Mouse (Mus musculus): ENCODE measurements around the gene Gm13871. TPM values are rescaled to one million over a fixed set of nuclear protein-coding genes. Genes with fewer than 3 reads are reported as not detected.
"Not testable (repeated sequence)": the region's sequence is repeated elsewhere in the genome, so short reads cannot be mapped to it uniquely, and the experiment has no call there.

Gm13871 gene
- polyA plus RNA-seq (2011; ENCODE audit: insufficient read length, low read depth, missing spikeins), result not detected in 2 replicates

DNA sequence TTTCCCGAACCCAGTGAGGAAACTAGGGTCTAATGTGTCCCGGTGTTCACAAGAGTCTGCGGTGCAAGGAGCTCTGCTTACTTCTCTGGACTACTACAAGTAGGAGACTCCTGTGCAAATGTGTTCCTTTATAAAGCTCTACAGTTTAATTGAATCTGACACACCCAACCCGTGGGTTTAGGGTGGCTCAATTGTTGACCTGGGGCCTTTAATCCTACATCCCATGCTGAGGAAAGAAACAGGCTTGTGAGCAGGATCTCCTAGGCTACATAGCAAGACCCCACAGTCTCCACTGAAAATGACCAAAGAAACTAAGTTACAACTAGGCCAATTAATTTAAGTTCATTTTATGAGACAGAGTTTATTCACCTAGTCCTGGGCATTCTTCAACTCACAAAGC, at the start of gene Gm13871:
Gene Gm13871, minus strand, starts transcription at position 101 of the 400 bp plus-strand sequence.
- H3K4me3 ChIP-seq (ENCODE audit: insufficient read depth, low read length); H3K4me1 ChIP-seq (ENCODE audit: control insufficient read depth, insufficient read depth, low read length); H3K27ac ChIP-seq (ENCODE audit: insufficient read depth, low read length): not testable (repeated sequence)

DNA sequence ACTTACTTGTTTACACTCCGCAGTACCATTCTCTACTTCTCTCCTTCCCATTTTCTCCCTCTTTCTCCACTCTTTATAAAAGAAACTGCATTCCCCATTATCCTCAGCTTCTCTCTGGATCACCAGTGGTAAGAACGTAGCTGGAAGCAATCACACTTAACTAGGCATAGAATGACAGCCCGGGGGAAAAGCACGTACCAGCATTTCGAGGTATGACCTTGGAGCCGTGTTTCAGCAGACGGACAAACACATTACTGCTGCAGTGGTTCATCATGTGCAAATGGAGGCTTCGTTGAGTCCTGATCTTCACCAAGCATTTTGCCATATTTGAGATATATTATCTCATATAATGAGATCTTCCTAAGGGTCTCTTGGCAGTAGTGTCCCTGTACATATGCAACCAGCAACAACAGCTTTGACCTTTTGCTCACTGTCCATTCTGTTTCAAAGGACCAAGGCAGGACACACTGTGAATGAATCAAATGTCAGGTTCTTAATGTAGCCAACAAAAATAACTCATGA, 44.7 kb upstream of the Gm13871 start, which contains the start of gene 2310002L09Rik:
Gene 2310002L09Rik, minus strand, starts transcription at position 472 of the 522 bp plus-strand sequence.
- TF ChIP-seq POLR2A (IDR thresholded peaks at IDR 0.05; ENCODE audit: low read depth, low read length) (no peak), CTCF (IDR thresholded peaks at IDR 0.05; ENCODE audit: borderline replicate concordance, insufficient read depth, low read length) (no peak)
- H3K27ac ChIP-seq (ENCODE audit: insufficient read depth, low read length), result no peak within 1 kb of the TSS
- H3K4me1 ChIP-seq (ENCODE audit: control insufficient read depth, insufficient read depth, low read length), result no peaks in the 10 kb centered on the region
- H3K4me3 ChIP-seq (ENCODE audit: insufficient read depth, low read length), result no peak within 1 kb of the TSS

DNA sequence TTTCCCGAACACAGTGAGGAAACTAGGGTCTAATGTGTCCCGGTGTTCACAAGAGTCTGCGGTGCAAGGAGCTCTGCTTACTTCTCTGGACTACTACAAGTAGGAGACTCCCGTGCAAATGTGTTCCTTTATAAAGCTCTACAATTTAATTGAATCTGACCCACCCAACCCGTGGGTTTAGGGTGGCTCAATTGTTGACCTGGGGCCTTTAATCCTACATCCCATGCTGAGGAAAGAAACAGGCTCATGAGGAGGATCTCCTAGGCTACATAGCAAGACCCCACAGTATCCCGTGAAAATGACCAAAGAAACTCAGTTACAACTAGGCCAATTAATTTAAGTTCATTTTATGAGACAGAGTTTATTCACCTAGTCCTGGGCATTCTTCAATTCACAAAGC, 14.9 kb upstream of the Gm13871 start, which contains the start of gene Gm11756:
Gene Gm11756, minus strand, starts transcription at position 101 of the 400 bp plus-strand sequence.
- H3K4me1 ChIP-seq (ENCODE audit: control insufficient read depth, insufficient read depth, low read length); H3K4me3 ChIP-seq (ENCODE audit: insufficient read depth, low read length); H3K27ac ChIP-seq (ENCODE audit: insufficient read depth, low read length): not testable (repeated sequence)

DNA sequence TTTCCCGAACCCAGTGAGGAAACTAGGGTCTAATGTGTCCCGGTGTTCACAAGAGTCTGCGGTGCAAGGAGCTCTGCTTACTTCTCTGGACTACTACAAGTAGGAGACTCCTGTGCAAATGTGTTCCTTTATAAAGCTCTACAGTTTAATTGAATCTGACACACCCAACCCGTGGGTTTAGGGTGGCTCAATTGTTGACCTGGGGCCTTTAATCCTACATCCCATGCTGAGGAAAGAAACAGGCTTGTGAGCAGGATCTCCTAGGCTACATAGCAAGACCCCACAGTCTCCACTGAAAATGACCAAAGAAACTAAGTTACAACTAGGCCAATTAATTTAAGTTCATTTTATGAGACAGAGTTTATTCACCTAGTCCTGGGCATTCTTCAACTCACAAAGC, 14.7 kb downstream of the Gm13871 start, which contains the start of gene Gm11757:
Gene Gm11757, minus strand, starts transcription at position 101 of the 400 bp plus-strand sequence.
- not testable (repeated sequence) for H3K4me1 ChIP-seq (ENCODE audit: control insufficient read depth, insufficient read depth, low read length); H3K27ac ChIP-seq (ENCODE audit: insufficient read depth, low read length); H3K4me3 ChIP-seq (ENCODE audit: insufficient read depth, low read length)

DNA sequence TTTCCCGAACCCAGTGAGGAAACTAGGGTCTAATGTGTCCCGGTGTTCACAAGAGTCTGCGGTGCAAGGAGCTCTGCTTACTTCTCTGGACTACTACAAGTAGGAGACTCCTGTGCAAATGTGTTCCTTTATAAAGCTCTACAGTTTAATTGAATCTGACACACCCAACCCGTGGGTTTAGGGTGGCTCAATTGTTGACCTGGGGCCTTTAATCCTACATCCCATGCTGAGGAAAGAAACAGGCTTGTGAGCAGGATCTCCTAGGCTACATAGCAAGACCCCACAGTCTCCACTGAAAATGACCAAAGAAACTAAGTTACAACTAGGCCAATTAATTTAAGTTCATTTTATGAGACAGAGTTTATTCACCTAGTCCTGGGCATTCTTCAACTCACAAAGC, 29.6 kb downstream of the Gm13871 start, which contains the start of gene Gm11758:
Gene Gm11758, minus strand, starts transcription at position 101 of the 400 bp plus-strand sequence.
- not testable (repeated sequence) for H3K27ac ChIP-seq (ENCODE audit: insufficient read depth, low read length); H3K4me1 ChIP-seq (ENCODE audit: control insufficient read depth, insufficient read depth, low read length); H3K4me3 ChIP-seq (ENCODE audit: insufficient read depth, low read length)

Other genes with a start within 250 kb of the Gm13871 start
- gene Gm11239, start 237.6 kb downstream of the Gm13871 start, polyA plus RNA-seq (2011; ENCODE audit: insufficient read length, low read depth, missing spikeins), result not detected in 2 replicates
- not detected in 2 replicates for gene Gm428, start 222.4 kb downstream of the Gm13871 start, polyA plus RNA-seq (2011; ENCODE audit: insufficient read length, low read depth, missing spikeins)
- gene Rasef, start 115.0 kb downstream of the Gm13871 start, polyA plus RNA-seq (2011; ENCODE audit: insufficient read length, low read depth, missing spikeins), result 0.14 TPM in 1 of 2 replicates, not detected in the other
- not detected in 2 replicates for gene Gm11758, start 29.7 kb downstream of the Gm13871 start, polyA plus RNA-seq (2011; ENCODE audit: insufficient read length, low read depth, missing spikeins)
- gene Gm11757, start 14.8 kb downstream of the Gm13871 start, polyA plus RNA-seq (2011; ENCODE audit: insufficient read length, low read depth, missing spikeins), result not detected in 2 replicates
- not detected in 2 replicates for gene Gm11756, start 14.8 kb upstream of the Gm13871 start, polyA plus RNA-seq (2011; ENCODE audit: insufficient read length, low read depth, missing spikeins)
- not detected in 2 replicates for gene 2310002L09Rik, start 44.9 kb upstream of the Gm13871 start, polyA plus RNA-seq (2011; ENCODE audit: insufficient read length, low read depth, missing spikeins)
- 0.63 and 1.6 TPM in 2 replicates for gene Frmd3, start 107.5 kb upstream of the Gm13871 start, polyA plus RNA-seq (2011; ENCODE audit: insufficient read length, low read depth, missing spikeins)

Data from embryonic fibroblast, embryonic 13.5 days (primary cell).